Mouse (Mus musculus): ENCODE data around the gene Coa3. TPM values are rescaled to one million over a fixed set of nuclear protein-coding genes. Genes with fewer than 3 reads are reported as not detected.
"Not testable (repeated sequence)": the region's sequence is repeated elsewhere in the genome, so short reads cannot be mapped to it uniquely, and the experiment has no call there.

The Coa3 gene
- 210 and 213 TPM in 2 replicates for polyA plus RNA-seq (2015; fragmentation: Nextera tagmentation; extraction: Ambion mirVana)

DNA sequence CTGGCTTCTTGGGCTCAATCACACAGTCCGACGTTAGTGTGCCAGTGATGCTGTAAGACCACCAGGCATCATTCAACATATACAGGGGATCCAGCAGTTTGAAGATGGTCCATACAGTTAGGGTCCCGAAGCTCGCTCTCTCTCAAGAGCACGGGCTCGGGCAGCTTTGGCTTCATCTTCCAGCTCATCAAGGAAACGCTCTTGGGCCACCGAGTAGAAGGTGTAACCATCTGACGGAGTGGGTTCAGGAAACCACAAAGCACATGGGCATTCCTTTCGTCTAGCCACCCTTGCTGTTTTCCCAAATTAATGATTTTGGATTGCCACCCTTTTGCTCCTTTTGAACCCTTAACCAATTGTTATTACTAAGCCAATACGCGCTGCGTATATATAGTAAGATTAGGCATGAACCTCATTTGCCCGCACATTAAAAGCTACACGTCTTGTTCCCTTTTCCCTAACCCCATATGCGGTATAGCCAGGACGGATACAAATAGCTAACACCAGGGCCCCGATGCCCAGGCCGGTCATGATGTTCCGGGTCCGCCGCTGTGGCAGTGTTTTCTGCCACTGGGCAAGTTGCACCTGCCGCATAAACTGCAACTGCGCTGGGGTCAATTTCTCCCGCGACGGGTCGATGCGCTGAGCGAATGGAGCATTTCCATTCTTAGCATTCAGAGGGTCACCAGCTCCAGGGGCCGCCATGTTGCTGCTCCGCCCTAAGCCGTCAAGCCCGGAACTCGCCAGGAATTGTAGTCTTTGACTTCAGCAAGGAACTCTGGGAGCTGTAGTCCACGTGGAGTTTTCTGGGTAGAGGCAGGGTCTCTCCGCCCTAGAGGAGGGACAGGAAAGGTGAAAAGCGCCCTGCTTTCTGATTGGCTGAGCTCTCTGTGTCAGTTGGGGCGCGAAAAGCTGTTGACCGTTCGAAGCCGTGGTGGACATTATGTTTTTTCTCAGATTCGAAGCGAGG lies at the start of gene Coa3, which contains the start of gene Cntd1:
Gene Coa3 (minus strand): TSS at position 892 of the 970 bp plus-strand sequence.
Gene Cntd1 (plus strand): TSS at position 790 of the 970 bp plus-strand sequence.
- H3K27ac ChIP-seq = peak within 1 kb of the TSS; percentile 71
- H3K36me3 ChIP-seq = peaks cover 5% of the 10 kb centered on the region; the same call in 1 of the 2 replicates
- H3K9ac ChIP-seq (replicated peaks) = peak within 1 kb of the TSS; percentile 84
- ATAC-seq = peak; percentile 98
- peaks cover 27% of the 10 kb centered on the region for H3K4me1 ChIP-seq (replicated peaks)
- peak within 1 kb of the TSS; percentile 66 for H3K4me3 ChIP-seq (replicated peaks)
- 13% methylated on average over 45 of the region's 45 CpGs for WGBS
- peak within 1 kb of the TSS; percentile 73 for H3K4me2 ChIP-seq (replicated peaks)
- H3K27me3 ChIP-seq = peaks cover 23% of the 10 kb centered on the region
- H3K9me3 ChIP-seq = no peaks in the 10 kb centered on the region

DNA sequence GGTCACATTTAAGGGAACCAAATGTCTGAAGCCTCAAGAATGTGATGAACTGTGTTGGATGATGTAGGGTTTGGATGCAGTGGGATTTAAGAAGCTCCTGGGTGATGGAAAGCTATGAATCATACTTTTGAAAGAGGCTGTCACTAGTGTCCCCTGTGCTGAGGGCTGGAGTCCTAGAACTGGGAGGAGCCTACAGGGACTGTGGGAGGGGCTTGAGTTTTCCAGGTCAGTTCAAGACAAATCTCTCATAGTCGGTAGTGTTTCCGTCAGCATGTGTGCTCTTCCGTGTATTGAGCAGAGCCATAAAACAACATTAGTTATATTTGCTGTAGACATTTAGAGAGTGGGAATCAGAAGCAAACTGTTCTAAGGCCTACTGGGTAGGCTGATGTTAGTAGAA lies 48.4 kb upstream of the Coa3 start:
- no peak overlapping the region for H3K4me3 ChIP-seq (replicated peaks)
- no peaks in the 10 kb centered on the region for H3K27me3 ChIP-seq
- no peak overlapping the region for H3K9ac ChIP-seq (replicated peaks)
- H3K9me3 ChIP-seq = no peaks in the 10 kb centered on the region
- H3K4me2 ChIP-seq (replicated peaks) = no peak overlapping the region
- 63% methylated on average over 3 of the region's 3 CpGs for WGBS
- H3K27ac ChIP-seq = no peak overlapping the region
- no peaks in the 10 kb centered on the region for H3K4me1 ChIP-seq (replicated peaks)
- ATAC-seq = no peak
- peaks cover 40% of the 10 kb centered on the region for H3K36me3 ChIP-seq

DNA sequence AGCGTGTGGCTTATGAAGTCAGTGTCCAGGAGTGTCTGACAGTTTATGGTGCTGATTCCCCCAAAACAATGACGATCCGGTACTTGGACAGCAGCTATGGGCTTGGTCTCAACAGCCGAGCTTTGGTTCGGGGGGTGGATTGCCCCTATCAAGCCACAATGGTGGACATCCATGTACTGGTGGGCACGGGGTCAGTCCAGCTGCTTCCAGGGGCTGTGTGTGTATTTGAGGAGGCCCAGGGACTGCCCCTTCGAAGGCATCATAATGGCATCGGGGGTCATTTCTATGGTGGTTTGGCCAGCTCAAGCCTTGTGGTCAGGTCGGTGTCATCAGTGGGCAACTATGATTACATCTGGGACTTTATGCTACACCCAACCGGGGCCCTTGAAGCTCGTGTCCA lies 47.2 kb upstream of the Coa3 start:
- Histone ChIP-seq H3K4me3 (replicated peaks) (no peak overlapping the region), H3K4me1 (replicated peaks) (no peaks in the 10 kb centered on the region), H3K4me2 (replicated peaks) (no peak overlapping the region), H3K27me3 (no peaks in the 10 kb centered on the region), H3K9ac (replicated peaks) (no peak overlapping the region), H3K36me3 (peaks cover 52% of the 10 kb centered on the region), H3K27ac (no peak overlapping the region), H3K9me3 (no peaks in the 10 kb centered on the region)
- ATAC-seq = no peak
- 87% methylated on average over 11 of the region's 11 CpGs for WGBS

DNA sequence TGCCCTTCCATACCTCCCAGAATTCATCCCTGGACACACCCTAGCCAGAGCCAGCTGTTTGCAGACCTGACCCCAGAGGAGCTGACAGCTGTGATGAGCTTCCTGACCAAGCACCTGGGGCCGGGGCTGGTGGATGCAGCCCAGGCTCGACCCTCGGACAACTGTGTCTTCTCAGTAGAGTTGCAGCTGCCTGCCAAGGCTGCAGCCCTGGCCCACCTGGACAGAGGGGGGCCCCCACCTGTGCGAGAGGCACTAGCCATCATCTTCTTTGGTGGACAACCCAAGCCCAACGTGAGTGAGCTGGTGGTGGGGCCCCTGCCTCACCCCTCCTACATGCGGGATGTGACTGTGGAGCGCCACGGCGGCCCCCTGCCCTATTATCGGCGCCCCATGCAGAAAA lies 46.3 kb upstream of the Coa3 start:
- ATAC-seq = 0 out of 2 replicates have a peak, but pooled peaks have one; percentile 17
- not testable (repeated sequence) for H3K9me3 ChIP-seq; H3K27ac ChIP-seq; H3K9ac ChIP-seq (replicated peaks); H3K4me2 ChIP-seq (replicated peaks); H3K4me1 ChIP-seq (replicated peaks); H3K27me3 ChIP-seq; H3K4me3 ChIP-seq (replicated peaks)
- peaks cover 61% of the 10 kb centered on the region for H3K36me3 ChIP-seq
- 95% methylated on average over 11 of the region's 11 CpGs for WGBS

DNA sequence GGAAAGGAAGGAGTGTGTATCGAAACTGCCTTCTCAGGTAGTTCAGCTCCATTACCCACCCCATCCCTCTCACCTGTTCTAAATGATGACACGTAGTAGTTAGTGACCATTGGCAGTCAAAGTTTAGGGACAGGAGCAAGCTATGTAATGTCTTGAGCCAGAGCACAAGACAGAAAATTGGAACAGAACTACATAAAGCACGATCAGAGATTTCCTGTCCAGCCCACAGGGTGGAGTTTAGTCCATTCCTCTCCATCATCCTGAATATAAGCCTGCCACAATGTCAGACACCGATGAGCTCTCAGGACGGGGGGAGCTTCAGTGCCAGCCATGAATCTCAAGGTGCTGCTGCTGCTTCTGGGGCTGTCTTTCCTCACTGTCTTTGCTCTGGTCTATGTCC lies 45.8 kb upstream of the Coa3 start, which contains the start of gene Aoc2:
Gene Aoc2 (plus strand): TSS at position 301 of the 400 bp plus-strand sequence.
- Histone ChIP-seq H3K4me1 (replicated peaks) (no peaks in the 10 kb centered on the region), H3K4me2 (replicated peaks) (no peak within 1 kb of the TSS), H3K36me3 (peaks cover 65% of the 10 kb centered on the region), H3K9ac (replicated peaks) (no peak within 1 kb of the TSS), H3K27ac (no peak within 1 kb of the TSS), H3K9me3 (no peaks in the 10 kb centered on the region), H3K27me3 (no peaks in the 10 kb centered on the region), H3K4me3 (replicated peaks) (no peak within 1 kb of the TSS)
- 98% methylated on average over 5 of the region's 5 CpGs for WGBS
- no peak for ATAC-seq

DNA sequence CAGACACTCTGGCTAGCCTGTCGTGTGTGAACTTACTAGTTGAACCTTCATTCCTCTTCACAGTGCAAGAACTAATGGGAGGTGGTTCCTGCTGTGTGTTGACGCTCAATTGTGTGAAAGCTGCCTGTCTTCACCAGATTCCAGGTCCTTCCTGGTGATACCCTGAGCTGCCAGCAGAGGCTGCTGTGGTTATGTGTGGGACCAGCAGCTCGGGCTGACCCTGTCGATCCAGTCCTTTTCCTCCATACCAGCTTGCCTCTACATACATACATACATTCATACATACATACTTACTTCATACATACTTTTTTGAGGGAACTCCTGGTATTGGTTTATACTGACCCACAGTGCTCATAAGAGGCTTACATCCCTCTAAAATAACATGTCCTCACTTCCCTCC lies 44.7 kb upstream of the Coa3 start:
- H3K36me3 ChIP-seq = peaks cover 77% of the 10 kb centered on the region
- ATAC-seq = peak; percentile 58
- H3K4me3 ChIP-seq (replicated peaks) = no peak overlapping the region
- no peak overlapping the region for H3K9ac ChIP-seq (replicated peaks)
- no peaks in the 10 kb centered on the region for H3K9me3 ChIP-seq
- H3K4me2 ChIP-seq (replicated peaks) = no peak overlapping the region
- no peaks in the 10 kb centered on the region for H3K4me1 ChIP-seq (replicated peaks)
- WGBS = 16% methylated on average over 4 of the region's 4 CpGs
- H3K27ac ChIP-seq = no peak overlapping the region
- no peaks in the 10 kb centered on the region for H3K27me3 ChIP-seq

DNA sequence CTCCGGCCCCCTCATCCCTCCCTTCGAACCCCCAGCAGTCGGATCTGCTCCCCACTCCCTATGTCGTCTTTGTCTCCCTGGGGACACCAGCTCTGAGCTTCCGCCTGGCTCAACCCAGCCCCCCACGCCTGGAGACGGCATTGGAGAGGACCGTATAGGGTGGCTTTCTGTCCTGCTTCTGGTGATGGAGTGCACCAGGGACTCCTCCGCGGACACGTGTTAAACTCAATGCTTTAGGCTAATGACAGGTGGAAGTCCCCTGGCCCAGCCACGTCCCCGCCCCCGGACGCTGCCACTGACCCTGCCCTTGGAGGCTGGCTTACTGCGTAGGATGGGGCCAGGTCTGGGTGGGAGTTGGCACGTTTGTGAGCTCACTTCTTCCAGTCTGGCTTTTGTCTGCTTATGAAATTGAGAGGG lies 37.6 kb upstream of the Coa3 start:
- ATAC-seq = peak; percentile 80
- H3K27me3 ChIP-seq = no peaks in the 10 kb centered on the region; the same call in 1 of the 2 replicates
- H3K4me2 ChIP-seq (replicated peaks) = peak overlapping the region; percentile 99
- H3K36me3 ChIP-seq = peaks cover 38% of the 10 kb centered on the region
- peak overlapping the region; percentile 74 for H3K27ac ChIP-seq
- peak overlapping the region; percentile 95 for H3K9ac ChIP-seq (replicated peaks)
- peak overlapping the region; percentile 98 for H3K4me3 ChIP-seq (replicated peaks)
- no peaks in the 10 kb centered on the region for H3K9me3 ChIP-seq
- peaks cover 19% of the 10 kb centered on the region for H3K4me1 ChIP-seq (replicated peaks)
- 1% methylated on average over 17 of the region's 17 CpGs for WGBS

DNA sequence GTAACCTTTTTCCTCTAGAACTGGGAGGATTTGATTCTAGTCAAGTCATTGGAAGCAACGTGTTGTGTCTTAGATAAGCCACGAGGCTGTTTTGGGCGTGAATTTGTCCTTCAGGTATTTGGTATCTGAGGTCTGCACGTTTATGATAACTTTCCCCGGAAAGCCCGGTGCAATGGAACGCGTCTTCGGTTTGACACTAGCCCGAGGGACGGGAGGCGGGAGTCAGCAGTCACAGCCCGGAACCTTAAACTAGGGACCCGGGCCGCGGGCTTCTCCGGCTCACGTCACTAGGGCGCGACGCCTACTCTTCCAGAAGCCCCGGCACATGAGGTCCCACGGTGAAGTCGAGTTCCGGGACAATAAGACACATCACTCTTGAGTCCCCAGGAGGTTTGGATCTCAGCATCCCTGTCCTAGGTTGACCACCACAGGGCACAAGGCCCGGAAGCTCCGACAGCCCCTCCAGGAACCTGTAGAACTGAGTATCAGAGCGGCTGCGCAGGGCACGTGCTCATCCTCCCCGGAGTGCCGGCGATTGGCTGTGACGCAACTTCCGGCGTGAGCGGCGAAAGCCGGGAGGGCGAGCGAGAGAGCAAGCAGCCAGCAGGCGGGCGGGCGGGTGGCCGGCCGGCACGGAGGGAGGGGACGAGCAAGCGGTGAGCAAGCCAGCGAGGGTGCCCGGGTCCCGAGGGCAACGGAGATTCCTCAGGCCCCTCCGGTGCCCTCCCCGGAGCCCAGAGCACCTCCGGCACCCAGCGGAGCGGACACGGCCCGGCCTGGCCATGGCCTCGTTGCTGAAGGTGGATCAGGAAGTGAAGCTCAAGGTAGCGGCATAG lies 37.0 kb upstream of the Coa3 start, which contains the start of gene Psme3:
Gene Psme3 (plus strand): TSS at position 549 of the 836 bp plus-strand sequence.
- Histone ChIP-seq H3K27me3 (no peaks in the 10 kb centered on the region; the same call in 1 of the 2 replicates), H3K9me3 (no peaks in the 10 kb centered on the region), H3K9ac (replicated peaks) (peak within 1 kb of the TSS; percentile 95), H3K4me2 (replicated peaks) (peak within 1 kb of the TSS; percentile 99), H3K36me3 (peaks cover 32% of the 10 kb centered on the region), H3K27ac (peak within 1 kb of the TSS; percentile 74), H3K4me3 (replicated peaks) (peak within 1 kb of the TSS; percentile 98), H3K4me1 (replicated peaks) (peaks cover 19% of the 10 kb centered on the region)
- WGBS = under 1% methylated on average over 61 of the region's 62 CpGs
- peak; percentile 97 for ATAC-seq

DNA sequence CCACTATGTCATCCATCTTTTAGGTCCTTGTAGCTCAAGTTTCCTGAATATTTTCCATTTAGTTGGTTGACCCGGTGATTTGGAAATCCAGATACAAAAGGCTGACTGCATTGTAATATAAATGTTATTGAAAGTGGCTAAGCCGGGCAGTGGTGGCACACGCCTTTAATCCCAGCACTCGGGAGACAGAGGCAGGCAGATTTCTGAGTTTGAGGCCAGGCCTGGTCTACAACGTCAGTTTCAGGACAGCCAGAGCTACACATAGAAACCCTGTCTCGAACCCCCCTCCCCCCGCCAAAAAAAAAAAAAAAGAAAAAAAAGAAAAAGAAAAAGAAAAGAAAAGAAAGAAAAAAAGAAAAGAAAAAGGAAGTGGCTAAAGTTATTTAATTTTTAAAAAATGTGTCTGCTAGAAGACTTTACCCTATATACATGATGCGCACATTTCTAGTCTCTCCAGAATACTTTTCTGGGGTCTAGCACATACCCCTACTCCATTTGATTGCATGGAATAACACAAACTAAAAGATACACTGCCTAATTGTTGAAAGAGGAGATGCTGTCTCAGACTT lies 36.3 kb upstream of the Coa3 start:
- Histone ChIP-seq H3K27ac (peak overlapping the region; percentile 74), H3K27me3 (no peaks in the 10 kb centered on the region; the same call in 1 of the 2 replicates), H3K36me3 (peaks cover 24% of the 10 kb centered on the region), H3K4me2 (replicated peaks) (peak overlapping the region; percentile 99), H3K4me3 (replicated peaks) (peak overlapping the region; percentile 98), H3K9me3 (no peaks in the 10 kb centered on the region), H3K4me1 (replicated peaks) (peaks cover 19% of the 10 kb centered on the region), H3K9ac (replicated peaks) (peak overlapping the region; percentile 95)
- no peak for ATAC-seq
- WGBS = 85% methylated on average over 8 of the region's 8 CpGs

DNA sequence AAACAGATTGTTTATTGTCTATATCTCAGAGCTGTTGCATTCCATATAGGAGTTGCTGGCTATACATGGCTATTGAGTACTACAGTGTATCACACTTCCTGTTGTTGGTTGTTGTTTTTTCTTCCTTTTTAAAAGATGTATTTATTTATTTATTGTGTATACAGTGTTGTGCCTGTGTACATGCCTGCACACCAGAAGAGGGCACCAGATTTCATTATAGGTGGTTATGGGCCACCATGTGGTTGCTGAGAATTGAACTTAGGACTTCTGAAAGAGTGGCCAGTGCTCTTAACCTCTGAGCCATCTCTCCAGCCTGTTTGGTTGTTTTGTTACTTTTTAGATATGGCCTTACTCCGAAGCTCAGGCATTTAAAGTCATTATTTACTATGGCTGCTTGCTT lies 35.7 kb upstream of the Coa3 start:
- no peak overlapping the region for H3K4me2 ChIP-seq (replicated peaks)
- no peaks in the 10 kb centered on the region; the same call in 1 of the 2 replicates for H3K27me3 ChIP-seq
- H3K27ac ChIP-seq = no peak overlapping the region
- peaks cover 19% of the 10 kb centered on the region for H3K4me1 ChIP-seq (replicated peaks)
- WGBS = 94% methylated on average over 1 of the region's 1 CpGs
- H3K9ac ChIP-seq (replicated peaks) = no peak overlapping the region
- no peak for ATAC-seq
- H3K4me3 ChIP-seq (replicated peaks) = no peak overlapping the region
- no peaks in the 10 kb centered on the region for H3K9me3 ChIP-seq
- peaks cover 18% of the 10 kb centered on the region for H3K36me3 ChIP-seq

DNA sequence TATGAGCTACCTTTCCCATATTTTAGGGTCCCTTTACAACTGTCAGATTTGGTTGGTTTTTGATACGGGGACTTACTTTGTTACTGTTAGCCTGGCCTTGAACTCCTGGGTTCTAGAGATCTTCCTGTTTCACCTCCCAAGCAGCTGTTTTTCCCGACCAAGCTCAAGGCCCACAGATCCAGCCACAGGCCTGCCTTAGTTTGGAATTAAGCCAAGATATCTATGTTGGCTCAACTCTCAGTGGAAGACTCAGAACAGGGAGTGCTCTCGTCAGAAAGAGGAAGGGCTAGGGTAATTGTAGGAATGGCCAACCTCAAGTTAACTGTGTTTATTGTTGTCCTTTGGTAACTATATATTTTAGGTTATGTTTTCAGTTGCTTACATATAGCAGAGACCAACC lies 33.2 kb upstream of the Coa3 start:
- no peak overlapping the region for H3K9ac ChIP-seq (replicated peaks)
- H3K36me3 ChIP-seq = no peaks in the 10 kb centered on the region
- H3K4me2 ChIP-seq (replicated peaks) = no peak overlapping the region
- H3K4me3 ChIP-seq (replicated peaks) = no peak overlapping the region
- H3K27me3 ChIP-seq = no peaks in the 10 kb centered on the region; the same call in 1 of the 2 replicates
- H3K9me3 ChIP-seq = no peaks in the 10 kb centered on the region
- peaks cover 9% of the 10 kb centered on the region for H3K4me1 ChIP-seq (replicated peaks)
- no peak for ATAC-seq
- H3K27ac ChIP-seq = no peak overlapping the region
- WGBS = 84% methylated on average over 3 of the region's 3 CpGs
